Mouse (Mus musculus) yolk sac, embryonic 10.5 days (tissue): ENCODE results near the gene Fhad1.

Source experiments
- DNase-seq: peaks from one replicate; pipeline ENCODE4 v3.0.0-alpha.2; 2017; ENCODE audit warnings: low spot score

The Fhad1 gene

GRCm38 (mm10) chr4:141930001-141930400, 84.9 kb downstream of the Fhad1 start:
- no peak for DNase-seq

- DNase-seq: no peak
These were observed 86.0 kb downstream of the Fhad1 start for GRCm38 (mm10) chr4:141928881-141929281.

GRCm38 (mm10) chr4:141925781-141926345, 89.0 kb downstream of the Fhad1 start:
- DNase-seq: peak; percentile 49

- no peak for DNase-seq
These were observed 90.9 kb downstream of the Fhad1 start for GRCm38 (mm10) chr4:141923961-141924360.

GRCm38 (mm10) chr4:141920391-141920790, 94.5 kb downstream of the Fhad1 start:
- DNase-seq: no peak

- DNase-seq: no peak
These were observed 97.0 kb downstream of the Fhad1 start for GRCm38 (mm10) chr4:141917735-141918419.

- DNase-seq: no peak
These were observed 100.8 kb downstream of the Fhad1 start for GRCm38 (mm10) chr4:141914040-141914439.

GRCm38 (mm10) chr4:141913201-141913993, 101.5 kb downstream of the Fhad1 start:
- DNase-seq: no peak

- no peak for DNase-seq
These were observed 110.2 kb downstream of the Fhad1 start for GRCm38 (mm10) chr4:141904710-141905109.

- no peak for DNase-seq
These were observed 112.4 kb downstream of the Fhad1 start for GRCm38 (mm10) chr4:141902479-141902858.

GRCm38 (mm10) chr4:141901711-141902478, 113.0 kb downstream of the Fhad1 start:
- DNase-seq: no peak

GRCm38 (mm10) chr4:141900421-141900820, 114.5 kb downstream of the Fhad1 start:
- DNase-seq: no peak

- DNase-seq: no peak
These were observed 114.9 kb downstream of the Fhad1 start for GRCm38 (mm10) chr4:141899936-141900335.

GRCm38 (mm10) chr4:141898905-141899304, 116.0 kb downstream of the Fhad1 start:
- no peak for DNase-seq

GRCm38 (mm10) chr4:141897838-141898237, 117.0 kb downstream of the Fhad1 start:
- DNase-seq: no peak

GRCm38 (mm10) chr4:141897225-141897624, 117.7 kb downstream of the Fhad1 start:
- no peak for DNase-seq

GRCm38 (mm10) chr4:141895772-141896171, 119.1 kb downstream of the Fhad1 start:
- no peak for DNase-seq

GRCm38 (mm10) chr4:141893157-141893784, 121.6 kb downstream of the Fhad1 start:
- DNase-seq: peak; percentile 43

GRCm38 (mm10) chr4:141886385-141886968, 128.4 kb downstream of the Fhad1 start:
- DNase-seq: no peak

- DNase-seq: peak; percentile 32
These were observed 129.4 kb downstream of the Fhad1 start for GRCm38 (mm10) chr4:141885451-141885850.

- peak; percentile 31 for DNase-seq
These were observed 132.0 kb downstream of the Fhad1 start for GRCm38 (mm10) chr4:141882858-141883257.
